Mouse (Mus musculus) G1E (cell line): ENCODE measurements at regions not wholly inside any gene's neighbourhood (a gene's known extent, or its start where the extent isn't known, plus 50 kb on each side); places are given as distances from the start of the nearest gene placed in this dataset.

Experiments
- CTCF ChIP-seq: IDR thresholded peaks from 2 replicates; pipeline ENCODE4 v1.5.1; 2012; ENCODE audit warnings: low read depth, low read length, inconsistent platforms, mixed read lengths
- GATA2 ChIP-seq: IDR thresholded peaks from 2 replicates; pipeline ENCODE4 v1.6.1; 2012; ENCODE audit warnings: low read depth, low read length, inconsistent platforms, borderline replicate concordance

DNA sequence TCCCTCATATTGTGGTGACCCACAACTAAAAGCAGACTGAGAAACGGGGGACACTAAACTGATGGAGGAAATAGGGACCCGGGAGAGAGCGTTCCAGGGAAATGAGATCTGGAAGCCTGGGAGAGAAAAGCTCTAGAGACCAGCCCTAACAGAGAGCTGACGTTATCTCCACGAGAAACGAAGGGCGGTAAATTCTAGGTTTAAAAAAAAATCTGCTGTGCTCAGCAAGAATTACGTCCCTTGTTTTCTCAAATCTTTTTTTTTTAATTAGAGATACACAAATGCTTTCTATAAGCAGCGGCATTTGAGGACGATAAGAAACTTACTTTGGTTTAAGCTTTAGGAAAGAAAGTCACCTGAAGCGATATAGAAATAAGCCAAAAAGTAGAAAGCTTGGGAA is 145.7 kb downstream of the Cand1 start:
- TF ChIP-seq GATA2: no peak
- TF ChIP-seq CTCF: no peak
